Mouse (Mus musculus) CH12.LX (cell line): ENCODE results near the gene Cxcr1.

ENCODE experiments used
- CHD2 ChIP-seq: IDR thresholded peaks from 2 replicates; pipeline ENCODE4 v1.6.1; 2011; ENCODE audit warnings: low read length, improper control_type of control experiment
- CTCF ChIP-seq, 2 experiments: IDR thresholded peaks in 1 of 2; conservative IDR thresholded peaks in 1 of 2; 2 replicates each; pipeline ENCODE4 v1.5.1; 2011 to 2012; ENCODE audit warnings: low read depth in 2 of 2, low read length in 2 of 2, improper control_type of control experiment in 1 of 2, inconsistent platforms in 1 of 2, mild to moderate bottlenecking in 1 of 2, moderate library complexity in 1 of 2
- EP300 ChIP-seq: IDR thresholded peaks from 2 replicates; pipeline ENCODE4 v1.6.1; 2011; ENCODE audit warnings: low read length, improper control_type of control experiment
- JUN ChIP-seq: IDR thresholded peaks from 2 replicates; pipeline ENCODE4 v1.6.1; 2011; ENCODE audit warnings: low read depth, mild to moderate bottlenecking, low read length, improper control_type of control experiment, moderate library complexity; ENCODE audit not compliant: insufficient read depth
- KAT2A ChIP-seq: IDR thresholded peaks from 2 replicates; pipeline ENCODE4 v1.6.1; 2012; ENCODE audit warnings: low read length, improper control_type of control experiment, inconsistent platforms; ENCODE audit not compliant: insufficient replicate concordance
- MYC ChIP-seq: IDR thresholded peaks from 2 replicates; pipeline ENCODE4 v1.6.1; 2011; ENCODE audit warnings: low read depth, mild to moderate bottlenecking, improper control_type of control experiment, low read length
- NRF1 ChIP-seq: IDR thresholded peaks from 2 replicates; pipeline ENCODE4 v1.6.1; 2014; ENCODE audit warnings: low read depth, mild to moderate bottlenecking, inconsistent platforms, low read length, improper control_type of control experiment, moderate library complexity
- POLR2A ChIP-seq: IDR thresholded peaks from 2 replicates; pipeline ENCODE4 v1.6.1; 2011; ENCODE audit warnings: low read depth, mild to moderate bottlenecking, improper control_type of control experiment, low read length
- POLR2AphosphoS2 ChIP-seq: IDR thresholded peaks from 2 replicates; pipeline ENCODE4 v1.6.1; 2011; ENCODE audit warnings: low read depth, low read length, improper control_type of control experiment
- SIN3A ChIP-seq: IDR thresholded peaks from 2 replicates; pipeline ENCODE4 v1.6.1; 2012; ENCODE audit warnings: low read length, improper control_type of control experiment, inconsistent platforms
- USF2 ChIP-seq: conservative IDR thresholded peaks from 2 replicates; pipeline ENCODE4 v1.6.1; 2011; ENCODE audit warnings: low read depth, low read length, improper control_type of control experiment

DNA sequence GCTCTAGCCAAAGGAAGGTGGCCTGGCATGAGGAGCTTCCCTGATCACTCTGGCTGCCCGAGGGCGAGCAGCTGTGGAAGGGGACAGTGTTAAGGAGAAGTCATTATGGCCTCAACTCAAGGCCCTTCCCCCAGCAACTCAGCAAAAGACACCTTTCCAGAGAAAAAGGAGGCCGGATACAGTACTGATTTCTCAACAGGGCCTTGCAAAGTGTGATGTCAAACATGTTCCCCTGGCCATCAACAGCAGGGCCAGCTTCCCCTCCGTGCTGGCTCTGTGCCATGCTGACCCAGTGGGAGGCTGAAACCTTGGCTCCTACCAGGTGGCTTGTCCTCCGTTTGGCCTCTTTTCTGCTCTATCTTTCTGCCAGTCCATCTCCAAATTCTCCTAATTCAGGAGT, 27.3 kb downstream of the Cxcr1 start:
- TF ChIP-seq MYC, result no peak
- no peak for TF ChIP-seq JUN
- TF ChIP-seq POLR2A, result no peak
- no peak for TF ChIP-seq CHD2
- TF ChIP-seq POLR2AphosphoS2, result no peak
- no peak for TF ChIP-seq EP300
- no peak for TF ChIP-seq KAT2A
- TF ChIP-seq NRF1, result no peak
- TF ChIP-seq CTCF (conservative IDR thresholded peaks at IDR 0.05 in 1 of 2, IDR thresholded peaks at IDR 0.05 in 1 of 2; ENCODE audit: low read depth in 2 of 2, low read length in 2 of 2), result no peak
- TF ChIP-seq USF2, result no peak
- no peak for TF ChIP-seq SIN3A
